Mouse (Mus musculus): ENCODE results near the gene Dido1. TPM values are rescaled to one million over a fixed set of nuclear protein-coding genes. Genes with fewer than 3 reads are reported as not detected.

Dido1 gene
- polyA plus RNA-seq, 1 experiment from 2014 or later: 16.4 TPM

Other genes starting within 250 kb of the Dido1 start
- 1.6 and 2.6 TPM in 2 replicates for gene Ntsr1, start 210.0 kb downstream of the Dido1 start, polyA plus RNA-seq (2014; fragmentation: Nextera tagmentation; extraction: Ambion mirVana)
- gene Mrgbp, start 128.7 kb downstream of the Dido1 start, polyA plus RNA-seq (2014; fragmentation: Nextera tagmentation; extraction: Ambion mirVana): 23.5 and 24.4 TPM in 2 replicates
- gene Ogfr, start 120.8 kb downstream of the Dido1 start, polyA plus RNA-seq (2014; fragmentation: Nextera tagmentation; extraction: Ambion mirVana): 54.6 and 55.0 TPM in 2 replicates
- gene Col9a3, start 112.2 kb downstream of the Dido1 start, polyA plus RNA-seq (2014; fragmentation: Nextera tagmentation; extraction: Ambion mirVana): 10.6 and 12.2 TPM in 2 replicates
- gene Tcfl5, start 67.3 kb downstream of the Dido1 start, polyA plus RNA-seq (2014; fragmentation: Nextera tagmentation; extraction: Ambion mirVana): not detected in 2 replicates
- gene Gid8, start 118 bp upstream of the Dido1 start, polyA plus RNA-seq (2014; fragmentation: Nextera tagmentation; extraction: Ambion mirVana): 49.0 and 50.5 TPM in 2 replicates
- 0.43 and 0.55 TPM in 2 replicates for gene Slc17a9, start 15.3 kb upstream of the Dido1 start, polyA plus RNA-seq (2014; fragmentation: Nextera tagmentation; extraction: Ambion mirVana)
- gene Bhlhe23, start 66.9 kb upstream of the Dido1 start, polyA plus RNA-seq (2014; fragmentation: Nextera tagmentation; extraction: Ambion mirVana): not detected in 2 replicates
- 42.6 and 45.7 TPM in 2 replicates for gene Ythdf1, start 210.9 kb upstream of the Dido1 start, polyA plus RNA-seq (2014; fragmentation: Nextera tagmentation; extraction: Ambion mirVana)
- gene Birc7, start 219.0 kb upstream of the Dido1 start, polyA plus RNA-seq (2014; fragmentation: Nextera tagmentation; extraction: Ambion mirVana): 0.39 TPM in 1 of 2 replicates, not detected in the other
- 47.5 and 57.4 TPM in 2 replicates for gene Nkain4, start 244.7 kb upstream of the Dido1 start, polyA plus RNA-seq (2014; fragmentation: Nextera tagmentation; extraction: Ambion mirVana)

Measured in heart, embryonic 14.5 days (tissue).